Mouse (Mus musculus) adrenal gland, adult 2 months (tissue): ENCODE data around the gene Ccdc39. TPM values are rescaled to one million over a fixed set of nuclear protein-coding genes. Genes with fewer than 3 reads are reported as not detected.

Source experiments
- DNase-seq: peaks from one replicate; pipeline ENCODE4 v3.0.0; 2021
- polyA plus RNA-seq: library from polyadenylated mRNA; depleted of rRNA; stranded (reverse); fragments of >200 nt; gene quantifications from 2 replicates; pipeline ENCODE4 v1.2.3, GENCODE M21; 2012; rRNA removed
- total RNA-seq, 2 experiments: library from RNA; stranded (reverse); gene quantifications; 2 replicates each; pipeline ENCODE4 v1.2.3; 2021

Gene Ccdc39
- total and polyA plus RNA-seq, 3 experiments: 0.13 to 1.9 (median 1.6) TPM

GRCm38 (mm10) chr3:33790975-33791374 lies 53.1 kb downstream of the Ccdc39 start:
- DNase-seq: no peak

Other genes with a start within 250 kb of the Ccdc39 start
- 10 to 100 TPM; 33.7 to 37.2 TPM for gene Ttc14, start 44.5 kb downstream of the Ccdc39 start, total RNA-seq
- gene Ttc14, start 44.5 kb downstream of the Ccdc39 start, polyA plus RNA-seq: 68.9 and 76.9 TPM in 2 replicates
- gene Fxr1, start 175.6 kb upstream of the Ccdc39 start, total RNA-seq: 100 to 1,000 TPM in 1 of 2 experiments, 10 to 100 TPM in 1; 98.9 to 153 TPM
- gene Fxr1, start 175.6 kb upstream of the Ccdc39 start, polyA plus RNA-seq: 2.7 and 2.9 TPM in 2 replicates
- 10 to 100 TPM; 88.8 to 92.7 TPM for gene Dnajc19, start 237.0 kb upstream of the Ccdc39 start, total RNA-seq
- 70.1 and 83.0 TPM in 2 replicates for gene Dnajc19, start 237.0 kb upstream of the Ccdc39 start, polyA plus RNA-seq